ENCODE assay signal across 17 mouse cellular contexts in the genomic region with DNA sequence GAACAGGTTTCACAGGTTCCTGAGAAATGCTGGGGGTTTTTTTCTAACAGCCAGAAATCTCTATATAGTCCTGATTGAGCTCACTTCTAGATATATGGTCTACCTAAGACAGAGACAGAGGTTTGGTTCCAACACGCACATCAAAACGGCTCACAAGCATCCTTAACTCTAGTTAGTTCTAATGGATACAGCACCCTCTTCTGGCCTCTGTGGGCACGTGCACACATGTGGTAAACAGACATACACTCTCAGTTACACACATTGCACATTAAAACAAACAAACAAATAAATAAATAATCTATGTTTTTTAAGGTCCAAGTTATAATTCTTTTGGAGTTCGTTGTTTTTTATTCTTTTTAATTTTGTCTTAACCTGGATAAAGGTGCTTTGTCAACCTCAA. TPM values are rescaled to one million over a fixed set of nuclear protein-coding genes. Genes with fewer than 3 reads are reported as not detected.
DNase-seq lines count a peak whose midpoint lies in the region; ATAC-seq and TF ChIP-seq lines count a peak whose summit lies in the region.
"Had no signal": no experiment of that assay in that cellular context is flagged by ENCODE, and none has a peak within 500 bp of the region (broad histone marks: within the 10 kb centered on the region; RNA-seq: fewer than 3 reads in every experiment).

No protein-coding gene starts in this region.

- no peak overlapping the region for H3K27ac ChIP-seq in gastrocnemius, adult 2 months
- no peak overlapping the region for H3K27ac ChIP-seq in lung, embryonic 14.5 days (ENCODE audit: low read depth)
- H3K27ac ChIP-seq: forebrain, embryonic 12.5 days; kidney, embryonic 15.5 days; stomach, embryonic 15.5 days had no signal

- H3K9me3 ChIP-seq in lung, embryonic 14.5 days (ENCODE audit: low read depth, low read length): no peaks in the 10 kb centered on the region
- H3K9me3 ChIP-seq: forebrain, embryonic 12.5 days; heart, embryonic 12.5 days; kidney, embryonic 15.5 days; stomach, embryonic 15.5 days had no signal

- intact Hi-C loops in gastrocnemius, adult 2 months (cut with DNase I): loop anchor here (10.0 kb wide), 1 partner anchor 490 kb away; the partner anchor contains the start of gene Cpsf2

- H3K4me3 ChIP-seq in gastrocnemius, adult 2 months: no peak overlapping the region
- no peak overlapping the region for H3K4me3 ChIP-seq in lung, embryonic 14.5 days (ENCODE audit: low read depth, low read length)
- H3K4me3 ChIP-seq: forebrain, embryonic 12.5 days; heart, embryonic 12.5 days; kidney, embryonic 15.5 days; stomach, embryonic 15.5 days had no signal

- no peaks in the 10 kb centered on the region for H3K27me3 ChIP-seq in lung, embryonic 14.5 days (ENCODE audit: insufficient read depth, low read length)
- H3K27me3 ChIP-seq in splenic B cell, adult 2 months (ENCODE audit: control insufficient read depth, insufficient read depth, low read length, poor library complexity, severe bottlenecking): no peaks in the 10 kb centered on the region
- H3K27me3 ChIP-seq: forebrain, embryonic 12.5 days; heart, embryonic 12.5 days; kidney, embryonic 15.5 days; stomach, embryonic 15.5 days had no signal

- WGBS in lung, embryonic 14.5 days: 56% methylated on average over 4 of the region's 4 CpGs

- H3K4me1 ChIP-seq in lung, embryonic 14.5 days (ENCODE audit: insufficient read depth): no peaks in the 10 kb centered on the region
- H3K4me1 ChIP-seq: heart, embryonic 12.5 days; kidney, embryonic 15.5 days; stomach, embryonic 15.5 days had no signal

- peak; percentile 32 for TF ChIP-seq CTCF in gastrocnemius, adult 2 months (IDR thresholded peaks at IDR 0.05)
- peak; percentile 25 for TF ChIP-seq CTCF in lung, embryonic 14.5 days (IDR thresholded peaks at IDR 0.05; ENCODE audit: low read depth)

- H3K36me3 ChIP-seq in lung, embryonic 14.5 days (ENCODE audit: insufficient read depth): no peaks in the 10 kb centered on the region
- no peaks in the 10 kb centered on the region for H3K36me3 ChIP-seq in splenic B cell, adult 2 months (ENCODE audit: control insufficient read depth, insufficient read depth, low read length, poor library complexity, severe bottlenecking)
- H3K36me3 ChIP-seq: forebrain, embryonic 12.5 days; heart, embryonic 12.5 days; kidney, embryonic 15.5 days; stomach, embryonic 15.5 days had no signal

- ATAC-seq in lung, embryonic 14.5 days (ENCODE audit: insufficient read depth): no peak
- ATAC-seq: activated CD4-positive, CD25-positive, alpha-beta regulatory T cell, adult 4 months had no signal

- no peak overlapping the region for H3K9ac ChIP-seq in lung, embryonic 14.5 days
- H3K9ac ChIP-seq: forebrain, embryonic 12.5 days; heart, embryonic 12.5 days; kidney, embryonic 15.5 days; stomach, embryonic 15.5 days had no signal

- no peak for DNase-seq in gastrocnemius, adult 2 months
- no peak for DNase-seq in gastrocnemius, postnatal 10 days
- peak; percentile 21 for DNase-seq in lung, embryonic 14.5 days
- DNase-seq in lung, postnatal 10 days: no peak
- peak; percentile 24 for DNase-seq in NIH3T3 (ENCODE audit: low read depth)
- DNase-seq in splenic B cell, adult 2 months (ENCODE audit: low read depth, low spot score): peak; percentile 49
- DNase-seq in urinary bladder, postnatal 25 days (ENCODE audit: low spot score): no peak
- DNase-seq in cerebellum, adult 18-20 months: no peak
- DNase-seq: cerebellum, adult 9-11 months; gastrocnemius, postnatal 14 days; left cerebral cortex, postnatal 4 days; right cerebral cortex, postnatal 4 days had no signal

- no peak overlapping the region for H3K4me2 ChIP-seq in lung, embryonic 14.5 days
- H3K4me2 ChIP-seq: forebrain, embryonic 12.5 days; heart, embryonic 12.5 days; kidney, embryonic 15.5 days; stomach, embryonic 15.5 days had no signal

RNA-seq across cellular contexts. Expression of gene Golga5, which starts 4.3 kb away (rescaled TPM):
- total RNA-seq in gastrocnemius, adult 2 months (2021): 10 to 100 TPM; 30.0 to 31.2 TPM
- 10 to 100 TPM; 22.0 to 25.3 TPM for total RNA-seq in gastrocnemius, postnatal 10 days (2021)
- polyA plus RNA-seq in lung, embryonic 14.5 days (2014; fragmentation: Nextera tagmentation; extraction: Ambion mirVana): 29.4 and 33.9 TPM in 2 replicates

RNA-seq across cellular contexts. Expression of gene Lgmn, which starts 25.0 kb away (rescaled TPM):
- 10 to 100 TPM; 21.1 to 30.2 TPM for total RNA-seq in gastrocnemius, adult 2 months (2021)
- total RNA-seq in gastrocnemius, postnatal 10 days (2021): 100 to 1,000 TPM in 1 of 2 experiments, 10 to 100 TPM in 1; 90.0 to 100 TPM
- polyA plus RNA-seq in lung, embryonic 14.5 days (2014; fragmentation: Nextera tagmentation; extraction: Ambion mirVana): 104 and 108 TPM in 2 replicates

Comparison
In these comparisons a context has a peak if more than half of its experiments do, and no peak if none do; other contexts are left out.
1. DNase-seq: peak in lung, embryonic 14.5 days (single experiment), NIH3T3 (single experiment) and splenic B cell, adult 2 months (single experiment); none in gastrocnemius, adult 2 months (single experiment), gastrocnemius, postnatal 10 days (single experiment), lung, postnatal 10 days (single experiment), urinary bladder, postnatal 25 days (single experiment) and cerebellum, adult 18-20 months (0 of 2).